Mouse (Mus musculus) effector memory CD4-positive, alpha-beta T cell, adult 7 months (primary cell): ENCODE results near the gene Sec61a2. TPM values are rescaled to one million over a fixed set of nuclear protein-coding genes. Genes with fewer than 3 reads are reported as not detected.

Experiments used
- polyA plus RNA-seq: library from polyadenylated mRNA; unstranded; fragments of 100-300 nt; shearing (Covaris generic); gene quantifications from one replicate; pipeline ENCODE4 v1.2.1, GENCODE M21; 2017

The Sec61a2 gene
- polyA plus RNA-seq: 15.7 TPM

DNA sequence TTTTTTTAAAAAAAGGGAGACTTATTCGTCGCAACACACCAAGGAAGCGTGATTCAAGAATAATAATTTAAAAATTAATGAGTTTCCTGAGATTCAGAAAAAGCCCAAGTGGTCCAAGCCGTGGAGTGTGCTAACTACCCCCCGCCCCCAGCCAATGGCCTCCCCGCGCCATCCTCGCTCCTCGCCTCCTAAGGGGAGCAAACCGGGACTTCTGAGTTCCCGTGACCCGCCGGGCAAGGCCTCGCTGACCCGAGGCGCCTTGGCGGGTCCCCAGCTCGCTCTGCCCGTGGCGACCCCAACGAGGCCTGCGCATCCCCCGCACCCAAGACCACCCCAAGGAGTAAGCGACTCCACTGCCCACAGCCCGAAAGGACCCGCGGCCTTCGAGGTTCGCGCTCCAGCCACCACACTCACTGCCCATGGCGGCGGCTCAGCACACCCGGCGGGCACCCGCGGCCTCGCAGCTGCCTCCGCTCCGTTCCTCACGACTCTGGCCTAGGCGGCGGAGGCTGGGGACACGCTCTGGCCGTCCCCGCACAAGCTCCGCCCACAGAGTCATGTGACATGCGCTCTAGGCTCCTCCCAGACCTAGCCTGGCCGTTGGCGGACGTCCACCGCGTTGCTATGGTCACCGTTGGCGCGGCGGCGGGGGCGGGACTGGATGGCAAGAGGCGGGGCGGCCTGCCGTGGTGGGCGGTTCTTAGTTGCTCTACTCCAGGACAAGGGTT is at the start of gene Sec61a2:
Sec61a2 (minus strand) TSS at position 590 of the 728 bp plus-strand sequence.

GRCm38 (mm10) chr2:5942416-5943032 is 47.3 kb upstream of the Sec61a2 start, which contains the start of gene Dhtkd1:
TSS of gene Dhtkd1 (minus strand) at chr2:5942792.

DNA sequence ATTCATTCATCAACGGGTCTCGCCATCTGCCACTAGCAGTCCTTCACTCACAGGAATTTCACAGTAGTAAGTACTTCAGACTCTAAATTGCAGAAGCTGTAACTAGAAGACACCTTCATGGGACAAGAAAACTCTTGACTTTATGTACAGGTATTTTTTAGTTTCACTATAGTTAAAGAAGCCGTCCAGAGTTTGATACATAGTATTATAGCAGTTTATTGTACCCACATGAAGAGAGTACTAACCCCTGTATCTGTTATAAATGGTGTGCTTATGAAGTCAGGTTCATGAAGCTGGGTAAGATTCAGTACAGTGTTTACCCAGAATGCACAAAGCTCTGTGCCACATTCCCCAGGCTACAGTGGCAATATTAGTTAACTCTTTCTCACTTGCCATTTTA is 32.4 kb downstream of the Sec61a2 start, which contains the start of gene Gm13199:
Gm13199 (minus strand) TSS at position 101 of the 400 bp plus-strand sequence.

GRCm38 (mm10) chr2:5844873-5845631 is 50.2 kb downstream of the Sec61a2 start, which contains the start of the genes Nudt5 and Cdc123:
TSS of gene Nudt5 (plus strand) at chr2:5845019.
TSS of gene Cdc123 (minus strand) at chr2:5845164.

Other genes starting within 250 kb of the Sec61a2 start
- 83.2 TPM for gene Camk1d, start 180.9 kb downstream of the Sec61a2 start, polyA plus RNA-seq
- 22.0 TPM for gene Nudt5, start 50.4 kb downstream of the Sec61a2 start, polyA plus RNA-seq
- gene Cdc123, start 50.3 kb downstream of the Sec61a2 start, polyA plus RNA-seq: 128 TPM
- gene Gm13199, start 32.5 kb downstream of the Sec61a2 start, polyA plus RNA-seq: 2.1 TPM
- gene Dhtkd1, start 47.4 kb upstream of the Sec61a2 start, polyA plus RNA-seq: not detected
- gene Upf2, start 56.0 kb upstream of the Sec61a2 start, polyA plus RNA-seq: 14.0 TPM
- gene Proser2, start 234.8 kb upstream of the Sec61a2 start, polyA plus RNA-seq: 1.2 TPM